Mouse (Mus musculus): ENCODE measurements around the gene Gm5458. TPM values are rescaled to one million over a fixed set of nuclear protein-coding genes. Genes with fewer than 3 reads are reported as not detected.
"Not testable (repeated sequence)": the region's sequence is repeated elsewhere in the genome, so short reads cannot be mapped to it uniquely, and the experiment has no call there.

Gm5458 gene
- not detected in 2 replicates for polyA plus RNA-seq (2015; fragmentation: Nextera tagmentation; extraction: Ambion mirVana)

DNA sequence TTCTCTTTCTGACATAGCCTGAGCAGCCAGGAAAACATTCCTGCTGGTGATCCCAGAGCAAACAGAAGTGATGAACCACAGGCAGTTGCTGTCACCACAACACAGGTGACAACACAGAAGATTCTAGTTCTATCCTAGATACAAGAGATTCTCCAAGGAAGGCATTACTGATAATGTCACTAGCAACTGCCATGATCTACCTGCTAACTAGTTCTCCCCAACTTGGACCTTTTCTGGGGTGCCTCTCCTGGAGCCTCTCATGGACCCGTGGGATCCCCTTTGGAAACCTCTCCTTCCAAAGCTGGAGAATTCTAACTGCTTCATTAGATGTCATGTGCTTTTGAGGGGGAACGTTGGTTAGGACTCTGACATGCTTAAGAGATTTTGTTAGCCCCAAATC, at the start of gene Gm5458:
Gene Gm5458 (minus strand): TSS at position 101 of the 400 bp plus-strand sequence.
- ATAC-seq; H3K9me3 ChIP-seq (replicated peaks); H3K36me3 ChIP-seq (ENCODE audit: poor library complexity, severe bottlenecking); H3K27ac ChIP-seq; H3K4me1 ChIP-seq; H3K27me3 ChIP-seq; H3K9ac ChIP-seq; H3K4me3 ChIP-seq; H3K4me2 ChIP-seq: not testable (repeated sequence)
- 81% methylated on average over 1 of the region's 2 CpGs for WGBS

DNA sequence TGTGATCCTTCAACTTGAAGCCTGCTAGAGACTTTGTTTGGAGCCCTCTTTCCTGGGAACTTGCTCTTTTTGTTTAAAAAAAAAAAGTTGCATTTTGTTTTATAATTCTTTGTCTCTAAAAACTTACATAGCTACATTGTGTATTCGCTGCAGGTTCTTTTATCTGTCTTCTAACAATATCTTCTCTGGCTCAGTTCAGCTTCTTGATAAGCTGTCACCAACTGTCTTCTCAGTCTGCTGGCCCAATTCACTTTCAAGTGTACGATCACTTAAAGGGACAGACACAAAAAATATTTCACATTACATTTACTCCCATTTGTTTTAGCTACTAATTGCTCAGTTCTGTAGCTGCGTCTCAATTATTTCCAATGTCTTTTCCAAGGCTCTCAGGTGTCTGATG, 43.9 kb upstream of the Gm5458 start:
- no peak for ATAC-seq
- Histone ChIP-seq H3K4me2 (no peak overlapping the region), H3K4me1 (no peaks in the 10 kb centered on the region), H3K4me3 (no peak overlapping the region), H3K9me3 (replicated peaks) (no peaks in the 10 kb centered on the region), H3K9ac (no peak overlapping the region), H3K27me3 (no peaks in the 10 kb centered on the region), H3K27ac (no peak overlapping the region), H3K36me3 (ENCODE audit: poor library complexity, severe bottlenecking) (no peaks in the 10 kb centered on the region)
- 83% methylated on average over 3 of the region's 3 CpGs for WGBS

DNA sequence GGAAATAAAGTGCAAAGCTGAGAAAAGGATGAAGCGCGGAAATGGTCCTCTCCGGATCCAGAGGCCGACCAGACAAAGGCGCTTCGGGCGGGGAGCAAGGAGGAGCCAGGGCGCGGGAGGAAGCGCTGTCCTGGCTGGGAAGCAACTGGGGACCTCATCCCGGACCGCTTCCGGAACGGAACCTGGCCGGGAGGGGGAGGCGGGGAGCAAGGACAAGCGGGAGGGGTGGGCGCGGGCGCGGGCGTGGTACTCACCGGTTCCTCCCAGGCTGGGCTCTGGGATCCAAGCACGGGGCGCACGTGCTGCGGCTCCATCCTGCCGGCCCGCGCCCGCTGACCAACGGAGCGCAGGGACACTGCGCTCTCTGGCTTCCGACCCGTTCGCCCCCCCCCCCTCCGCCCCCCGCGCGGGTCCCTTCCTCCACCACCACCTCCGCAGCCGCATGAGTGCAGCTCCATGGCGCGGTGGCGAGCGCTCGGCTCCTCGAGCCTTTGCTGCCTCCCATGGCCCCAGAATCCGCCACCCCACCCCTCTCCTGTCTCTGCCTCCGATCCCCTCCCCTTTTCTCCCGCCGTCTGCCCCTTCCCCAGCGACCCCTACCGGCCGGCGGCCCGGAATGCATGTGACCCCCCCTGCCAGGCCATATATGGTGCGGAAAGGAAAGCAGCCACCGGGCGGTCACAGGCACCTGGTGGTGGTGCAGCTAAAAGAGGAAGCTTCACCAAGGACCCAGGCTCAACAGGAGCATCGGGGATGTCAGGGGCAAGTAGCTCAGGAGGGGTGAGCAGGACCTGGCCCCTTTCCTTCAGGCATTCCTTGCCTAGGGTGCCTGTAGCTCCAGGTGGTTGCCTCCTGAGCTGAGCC, 17.3 kb downstream of the Gm5458 start, which contains the start of gene Gm2237:
Gene Gm2237 (minus strand): TSS at position 332 of the 864 bp plus-strand sequence.
- 1% methylated on average over 16 of the region's 62 CpGs for WGBS
- Histone ChIP-seq H3K4me3 (peak within 1 kb of the TSS; percentile 48), H3K9ac (peak within 1 kb of the TSS; percentile 68), H3K4me2 (peak within 1 kb of the TSS; percentile 59)
- not testable (repeated sequence) for H3K9me3 ChIP-seq (replicated peaks); ATAC-seq; H3K4me1 ChIP-seq; H3K27me3 ChIP-seq; H3K27ac ChIP-seq; H3K36me3 ChIP-seq (ENCODE audit: poor library complexity, severe bottlenecking)

DNA sequence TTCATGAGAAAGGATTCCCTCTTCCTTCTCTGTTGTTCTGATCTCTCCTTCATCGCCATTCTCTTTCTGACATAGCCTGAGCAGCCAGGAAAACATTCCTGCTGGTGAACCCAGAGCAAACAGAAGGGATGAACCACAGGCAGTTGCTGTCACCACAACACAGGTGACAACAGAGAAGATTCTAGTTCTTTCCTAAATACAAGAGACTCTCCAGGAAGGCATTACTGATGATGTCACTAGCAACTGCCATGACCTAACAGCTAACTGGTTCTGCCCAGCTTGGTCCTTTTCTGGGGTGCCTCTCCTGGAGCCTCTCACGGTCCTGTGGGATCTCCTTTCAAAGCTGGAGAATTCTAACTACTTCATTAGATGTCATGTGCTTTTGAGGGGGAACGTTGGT, 52.5 kb downstream of the Gm5458 start, which contains the start of gene Gm2244:
Gene Gm2244 (minus strand): TSS at position 101 of the 400 bp plus-strand sequence.
- H3K4me2 ChIP-seq; H3K36me3 ChIP-seq (ENCODE audit: poor library complexity, severe bottlenecking); ATAC-seq; H3K9ac ChIP-seq; H3K4me3 ChIP-seq; H3K9me3 ChIP-seq (replicated peaks); H3K27me3 ChIP-seq; H3K27ac ChIP-seq; H3K4me1 ChIP-seq: not testable (repeated sequence)
- 84% methylated on average over 1 of the region's 3 CpGs for WGBS

Other genes starting within 250 kb of the Gm5458 start
- 1.5 and 1.6 TPM in 2 replicates for gene Gm21738, start 183.7 kb downstream of the Gm5458 start, polyA plus RNA-seq (2015; fragmentation: Nextera tagmentation; extraction: Ambion mirVana)
- gene Gm2244, start 52.6 kb downstream of the Gm5458 start, polyA plus RNA-seq (2015; fragmentation: Nextera tagmentation; extraction: Ambion mirVana) = 0.13 and 0.39 TPM in 2 replicates
- 3.8 and 4.0 TPM in 2 replicates for gene Gm2237, start 17.4 kb downstream of the Gm5458 start, polyA plus RNA-seq (2015; fragmentation: Nextera tagmentation; extraction: Ambion mirVana)
- gene Nid2, start 148.7 kb upstream of the Gm5458 start, polyA plus RNA-seq (2015; fragmentation: Nextera tagmentation; extraction: Ambion mirVana) = 22.7 and 27.1 TPM in 2 replicates
- 258 and 265 TPM in 2 replicates for gene Rtraf, start 221.2 kb upstream of the Gm5458 start, polyA plus RNA-seq (2015; fragmentation: Nextera tagmentation; extraction: Ambion mirVana)

Data from forebrain, embryonic 13.5 days (tissue).